Mouse (Mus musculus) bone marrow macrophage, adult 2 months (primary cell): Measurements from ENCODE around the gene Kif13a.

Source experiments
- CTCF ChIP-seq: IDR thresholded peaks from 2 replicates; pipeline ENCODE4 v1.5.1; 2012; ENCODE audit warnings: low read depth, mild to moderate bottlenecking, low read length, moderate library complexity
- POLR2A ChIP-seq: IDR thresholded peaks from 2 replicates; pipeline ENCODE4 v1.6.1; 2012; ENCODE audit warnings: mild to moderate bottlenecking, low read depth, low read length, borderline replicate concordance

DNA sequence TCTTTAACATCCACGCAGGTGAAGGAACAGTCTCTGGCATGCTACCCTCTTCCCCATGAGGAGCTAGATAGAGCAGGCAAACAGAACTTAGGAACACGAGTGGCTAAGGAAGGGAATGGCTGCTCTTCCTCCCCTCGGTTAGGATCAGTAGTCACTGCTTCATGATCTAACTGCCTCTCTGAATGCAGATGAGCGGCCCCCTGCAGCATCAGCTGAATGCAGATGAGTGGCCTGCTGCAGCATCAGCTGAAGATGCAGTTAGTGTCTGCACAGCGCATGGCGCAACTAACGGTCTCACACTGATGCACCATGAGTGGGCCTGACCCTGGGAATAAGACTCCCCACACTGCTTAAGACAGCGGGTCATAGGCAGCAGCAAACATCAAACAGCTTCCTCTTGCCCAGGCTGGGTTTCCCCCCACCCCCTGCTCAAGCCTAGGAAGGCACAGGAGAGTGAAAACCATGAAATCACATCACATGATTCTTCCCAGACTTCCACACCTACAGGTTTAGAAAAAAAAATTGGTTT lies 170.3 kb downstream of the Kif13a start:
- no peak for TF ChIP-seq CTCF
- TF ChIP-seq POLR2A, result no peak
